Mouse (Mus musculus): ENCODE data around the gene Piga. TPM values are rescaled to one million over a fixed set of nuclear protein-coding genes. Genes with fewer than 3 reads are reported as not detected.

Gene Piga
- polyA plus RNA-seq, 1 experiment from 2014 or later, result 14.2 TPM

Other genes starting within 250 kb of the Piga start
- gene Bmx, start 161.6 kb upstream of the Piga start, polyA plus RNA-seq (2014; fragmentation: Nextera tagmentation; extraction: Ambion mirVana), result 0.17 and 0.28 TPM in 2 replicates
- 6.9 and 7.2 TPM in 2 replicates for gene Pir, start 150.4 kb upstream of the Piga start, polyA plus RNA-seq (2014; fragmentation: Nextera tagmentation; extraction: Ambion mirVana)
- gene Vegfd, start 46.4 kb upstream of the Piga start, polyA plus RNA-seq (2014; fragmentation: Nextera tagmentation; extraction: Ambion mirVana), result 1.1 and 1.6 TPM in 2 replicates
- gene Asb11, start 17.2 kb downstream of the Piga start, polyA plus RNA-seq (2014; fragmentation: Nextera tagmentation; extraction: Ambion mirVana), result not detected in 2 replicates
- 0.86 and 1.1 TPM in 2 replicates for gene Asb9, start 86.5 kb downstream of the Piga start, polyA plus RNA-seq (2014; fragmentation: Nextera tagmentation; extraction: Ambion mirVana)